Mouse (Mus musculus) regulatory T cell (primary cell): ENCODE data around the gene Mov10.

ENCODE experiments used
- in situ Hi-C: fragments of 300-600 bp; cut with MboI, MseI; formaldehyde crosslinking; loops from one replicate; pipeline ENCODE4 v1.15.1; 2025; ENCODE audit warnings: high pct_unique_total_duplicates

The Mov10 gene

GRCm38 (mm10) chr3:104805539-104805938 is 12.8 kb downstream of the Mov10 start:
- in situ Hi-C loops: no loop called here

- in situ Hi-C loops: no loop called here
Observed at GRCm38 (mm10) chr3:104804312-104804711, 14.1 kb downstream of the Mov10 start.

GRCm38 (mm10) chr3:104801481-104801880 is 16.9 kb downstream of the Mov10 start:
- in situ Hi-C loops: no loop called here

- in situ Hi-C loops: no loop called here
Observed at GRCm38 (mm10) chr3:104800681-104801080, 17.7 kb downstream of the Mov10 start.

DNA sequence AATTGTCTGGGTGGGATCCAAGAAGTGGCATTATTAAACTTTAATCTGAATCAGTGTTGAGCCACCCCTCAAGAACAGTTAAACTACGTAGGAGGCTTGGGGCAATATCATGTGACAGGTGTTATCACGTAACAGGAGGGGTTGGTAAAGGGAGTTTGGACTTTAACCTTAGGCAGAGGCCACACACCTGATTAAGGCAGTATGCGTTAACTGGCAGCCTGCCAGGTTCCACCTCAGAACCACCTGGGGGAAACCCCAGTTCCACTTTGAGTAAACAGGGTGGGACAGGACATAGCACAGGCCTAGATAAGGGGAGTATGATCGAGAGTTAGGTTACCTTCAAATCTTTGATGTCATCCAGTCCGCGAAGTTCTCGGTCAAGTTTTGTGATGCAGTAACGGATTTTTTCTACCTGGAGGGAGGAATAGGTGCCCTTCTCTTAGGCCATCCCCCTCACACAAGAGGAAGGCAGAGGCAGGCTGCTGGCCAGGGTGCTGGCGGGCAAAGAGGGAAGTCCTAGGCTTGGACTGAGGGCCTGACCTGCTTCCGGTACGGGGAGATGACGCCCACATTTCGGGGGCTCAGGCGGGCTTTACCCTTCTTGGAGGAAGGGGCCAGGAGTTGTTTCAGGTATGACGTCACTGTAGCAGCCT is 21.8 kb downstream of the Mov10 start:
- in situ Hi-C loops: no loop called here

DNA sequence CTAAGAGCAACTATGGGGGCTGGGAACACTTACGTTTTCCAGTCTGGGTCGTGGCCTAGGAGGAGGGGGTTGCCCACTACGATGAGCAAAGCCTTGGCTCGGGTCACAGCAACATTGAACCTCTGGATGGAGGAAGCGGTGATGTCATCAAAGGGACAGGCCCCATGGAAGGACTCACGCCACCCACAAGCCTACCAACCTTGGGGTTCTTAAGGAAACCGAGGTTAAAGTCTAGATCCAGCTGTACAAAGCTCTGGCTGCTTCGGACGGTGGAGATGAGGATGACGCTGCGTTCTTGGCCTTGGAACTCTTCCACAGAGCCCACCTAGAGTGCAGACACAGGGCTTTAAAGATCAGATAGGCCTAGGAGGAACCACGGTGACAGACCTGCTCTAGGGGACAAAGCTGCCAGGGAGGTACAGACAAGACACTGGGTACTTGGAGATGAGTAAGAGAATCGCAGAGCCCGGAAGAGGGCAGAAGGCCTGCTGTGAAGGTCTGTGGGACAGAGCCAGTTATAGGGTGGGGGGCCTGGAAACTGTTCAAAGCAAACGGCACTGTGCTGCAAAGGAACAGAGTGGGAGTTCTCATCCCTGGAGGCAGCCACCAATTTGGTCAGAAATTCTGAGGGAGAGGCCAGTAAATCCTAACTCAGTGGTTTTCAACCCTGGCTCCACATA is 22.6 kb downstream of the Mov10 start:
- in situ Hi-C loops: no loop called here

- in situ Hi-C loops: no loop called here
Observed at GRCm38 (mm10) chr3:104794953-104795470, 23.4 kb downstream of the Mov10 start.

- in situ Hi-C loops: no loop called here
Observed at GRCm38 (mm10) chr3:104793871-104794828, 24.2 kb downstream of the Mov10 start.

GRCm38 (mm10) chr3:104792360-104793270 is 25.7 kb downstream of the Mov10 start:
- in situ Hi-C loops: no loop called here

DNA sequence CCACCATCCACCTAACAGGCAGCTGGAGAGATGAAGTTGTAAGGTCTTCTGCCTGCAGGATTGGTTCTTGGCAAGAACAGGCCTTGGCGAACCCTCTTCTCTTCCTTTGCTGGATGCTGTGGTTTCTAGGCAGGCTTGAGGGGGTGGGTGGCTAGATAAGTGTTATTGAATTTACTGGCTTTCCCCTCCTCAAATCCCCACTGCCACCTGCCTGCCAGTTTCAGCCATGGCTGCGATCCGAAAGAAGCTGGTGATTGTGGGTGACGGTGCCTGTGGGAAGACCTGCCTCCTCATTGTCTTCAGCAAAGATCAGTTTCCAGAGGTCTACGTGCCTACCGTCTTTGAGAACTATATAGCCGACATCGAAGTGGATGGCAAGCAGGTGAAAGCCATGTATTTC is 26.7 kb downstream of the Mov10 start:
- in situ Hi-C loops: no loop called here

GRCm38 (mm10) chr3:104791017-104791416 is 27.3 kb downstream of the Mov10 start:
- in situ Hi-C loops: no loop called here

DNA sequence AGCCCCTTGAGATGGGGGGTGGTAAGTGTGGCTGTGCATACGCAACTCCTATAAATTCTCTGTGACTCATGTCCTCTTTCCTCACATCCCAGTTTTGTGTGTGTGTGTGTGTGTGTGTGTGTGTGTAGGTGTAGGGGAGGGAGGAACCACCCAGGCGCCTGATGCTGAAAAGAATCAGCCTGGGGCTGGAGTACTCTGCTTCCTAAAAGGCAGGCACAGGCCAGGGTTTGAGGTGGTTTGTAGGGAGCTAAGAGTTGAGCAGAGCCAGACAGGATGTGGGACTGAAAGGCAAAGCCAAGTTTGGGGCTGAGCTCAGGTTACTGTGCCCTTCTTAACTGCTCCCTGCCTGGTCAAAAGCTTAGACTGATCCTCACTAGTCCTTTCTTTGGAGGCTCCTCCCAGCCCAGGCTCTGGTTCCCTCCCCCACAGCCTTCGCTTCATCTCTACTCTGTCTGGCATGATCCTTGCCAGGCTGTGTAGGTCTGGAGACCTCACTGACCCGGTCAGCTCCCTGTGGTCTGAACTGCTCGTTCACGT is 27.9 kb downstream of the Mov10 start:
- in situ Hi-C loops: no loop called here

GRCm38 (mm10) chr3:104789822-104790221 is 28.5 kb downstream of the Mov10 start:
- in situ Hi-C loops: no loop called here

DNA sequence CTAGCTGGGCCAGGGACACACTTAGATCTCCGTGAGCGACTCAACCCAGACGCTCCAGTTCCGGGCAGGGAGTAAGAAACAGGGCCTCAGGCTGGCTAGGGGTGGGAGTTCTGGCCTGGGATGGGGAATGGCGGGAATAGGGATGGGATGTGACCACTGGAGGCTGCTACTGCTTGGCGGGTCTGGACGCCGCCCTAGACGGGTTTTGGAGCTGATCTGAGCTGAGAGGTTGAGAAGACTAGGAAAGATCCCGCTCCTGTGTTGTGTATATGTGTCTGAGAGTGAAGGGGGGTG is 29.1 kb downstream of the Mov10 start:
- in situ Hi-C loops: no loop called here

DNA sequence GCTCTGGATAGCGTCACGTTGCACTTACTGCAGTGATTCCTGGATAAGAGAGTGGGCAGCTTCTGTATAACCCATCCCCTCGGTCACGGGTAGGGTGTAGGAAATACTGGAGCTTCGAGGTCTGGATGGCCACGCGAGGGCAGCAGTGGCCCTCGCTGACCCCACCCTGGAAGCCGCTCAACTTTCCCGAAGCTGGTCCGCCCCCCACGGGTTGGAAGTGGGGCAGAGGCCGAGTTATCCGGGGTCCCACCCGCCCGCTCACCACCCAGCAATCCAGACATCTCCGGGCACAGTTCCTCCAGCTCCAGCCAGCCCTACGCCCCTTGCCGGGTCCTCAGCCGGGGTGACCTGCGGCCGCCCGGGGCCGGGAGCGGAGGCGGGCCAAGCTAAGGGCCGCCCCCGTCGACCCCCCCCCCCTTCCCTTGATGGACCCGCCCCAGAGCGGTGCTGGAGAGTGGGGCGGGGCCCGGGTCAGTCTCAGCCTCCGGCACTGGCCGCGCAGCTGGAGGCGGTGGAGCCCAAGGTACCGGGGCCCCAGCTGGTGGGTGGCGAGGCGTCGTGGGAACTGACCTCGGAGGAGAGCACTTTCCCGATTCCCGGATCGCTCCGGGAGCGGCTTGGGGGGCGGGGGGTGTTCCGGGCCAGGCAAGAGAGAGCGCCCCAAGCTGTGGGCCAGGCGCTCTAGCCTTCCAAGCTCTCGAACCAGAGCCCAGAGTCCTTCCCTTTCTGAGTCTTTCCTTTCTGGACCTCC is 29.6 kb downstream of the Mov10 start:
- in situ Hi-C loops: no loop called here

GRCm38 (mm10) chr3:104788075-104788474 is 30.3 kb downstream of the Mov10 start, which contains the start of gene Rhoc:
Rhoc (plus strand) TSS chr3:104788375.
- in situ Hi-C loops: no loop called here

DNA sequence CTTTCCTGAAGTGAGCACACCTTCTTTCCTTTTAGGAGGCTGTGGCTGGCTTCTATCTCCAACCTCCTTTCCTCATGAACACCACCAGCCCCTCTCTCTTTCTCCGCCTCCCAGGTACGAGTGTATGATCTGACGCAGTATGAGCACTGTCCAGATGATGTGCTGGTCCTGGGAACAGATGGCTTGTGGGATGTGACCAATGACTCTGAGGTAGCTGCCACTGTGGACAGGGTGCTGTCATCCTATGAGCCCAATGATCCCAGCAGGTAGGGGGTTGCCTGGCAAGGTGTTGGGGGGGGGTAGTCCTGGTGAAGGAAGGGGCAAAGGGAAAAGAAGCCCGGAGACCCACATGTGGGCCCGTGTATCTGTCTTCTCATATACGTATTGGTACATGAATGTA is 33.1 kb downstream of the Mov10 start:
- in situ Hi-C loops: no loop called here

- in situ Hi-C loops: loop anchor here (5.0 kb wide), 2 partner anchors 183 to 273 kb away; no protein-coding TSS in a partner anchor
Observed at GRCm38 (mm10) chr3:104783971-104784500, 34.3 kb downstream of the Mov10 start.

DNA sequence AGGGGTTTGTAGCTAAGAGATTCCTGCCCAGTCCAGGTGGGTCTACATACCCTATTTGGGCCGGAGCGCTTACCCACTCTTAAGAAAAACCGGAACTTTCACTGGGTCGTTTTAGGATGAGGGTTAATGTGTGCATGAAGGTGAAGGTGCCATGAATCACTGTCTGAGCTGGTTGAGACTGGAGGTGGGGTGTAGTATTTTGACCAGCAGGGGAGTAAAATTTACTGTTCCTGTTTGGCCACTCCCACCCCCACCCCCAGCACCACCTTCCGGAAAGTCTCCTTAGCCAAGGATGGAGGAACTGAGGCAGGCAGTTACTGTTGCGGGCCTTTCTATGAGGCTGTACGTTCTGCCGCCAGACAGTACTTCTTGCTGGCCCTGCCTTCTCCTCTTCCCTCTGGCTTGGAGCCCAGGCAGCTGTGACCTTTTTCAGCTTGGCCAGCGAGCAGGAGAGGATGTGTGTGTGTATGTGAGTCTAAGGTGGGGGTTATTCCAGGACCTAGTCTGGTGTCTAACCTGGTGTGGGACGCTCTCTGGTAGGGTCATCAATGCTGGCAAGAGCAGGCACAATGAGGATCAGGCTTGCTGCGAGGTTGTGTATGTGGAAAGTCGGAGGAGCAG is 36.2 kb downstream of the Mov10 start:
- in situ Hi-C loops: loop anchor here (5.0 kb wide), 2 partner anchors 185 to 275 kb away; no protein-coding TSS in a partner anchor
